Mouse (Mus musculus): ENCODE measurements at regions not wholly inside any gene's neighbourhood (a gene's known extent, or its start where the extent isn't known, plus 50 kb on each side); places are given as distances from the start of the nearest gene placed in this dataset.
"Not testable (repeated sequence)": the region's sequence is repeated elsewhere in the genome, so short reads cannot be mapped to it uniquely, and the experiment has no call there.

GRCm38 (mm10) chr6:84325384-84326114, 268.2 kb downstream of the Cyp26b1 start:
- no peak for ATAC-seq (replicated peaks; ENCODE audit: poor library complexity)

- no peak for ATAC-seq (replicated peaks; ENCODE audit: poor library complexity)
Observed at GRCm38 (mm10) chr6:84324185-84324584, 269.5 kb downstream of the Cyp26b1 start.

DNA sequence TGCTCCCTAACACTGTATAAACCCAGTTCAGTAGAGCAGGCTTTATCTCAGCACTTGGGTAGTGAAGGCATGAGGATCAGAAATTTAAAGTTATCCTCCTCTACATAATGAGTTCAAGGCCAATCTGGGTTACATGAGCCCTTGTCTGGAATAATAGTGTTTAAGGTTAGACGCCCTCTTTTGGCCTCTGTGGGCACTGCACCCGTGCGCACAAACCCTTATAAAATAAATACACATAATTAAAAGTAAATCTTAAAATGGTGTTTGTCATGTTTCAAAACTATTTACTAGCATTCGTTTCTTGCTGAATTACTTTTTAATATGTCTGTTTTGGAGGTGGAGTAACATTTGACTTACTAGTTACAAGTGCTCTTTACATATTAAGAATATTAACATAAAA, 271.2 kb downstream of the Cyp26b1 start:
- ATAC-seq (replicated peaks; ENCODE audit: poor library complexity), result no peak

DNA sequence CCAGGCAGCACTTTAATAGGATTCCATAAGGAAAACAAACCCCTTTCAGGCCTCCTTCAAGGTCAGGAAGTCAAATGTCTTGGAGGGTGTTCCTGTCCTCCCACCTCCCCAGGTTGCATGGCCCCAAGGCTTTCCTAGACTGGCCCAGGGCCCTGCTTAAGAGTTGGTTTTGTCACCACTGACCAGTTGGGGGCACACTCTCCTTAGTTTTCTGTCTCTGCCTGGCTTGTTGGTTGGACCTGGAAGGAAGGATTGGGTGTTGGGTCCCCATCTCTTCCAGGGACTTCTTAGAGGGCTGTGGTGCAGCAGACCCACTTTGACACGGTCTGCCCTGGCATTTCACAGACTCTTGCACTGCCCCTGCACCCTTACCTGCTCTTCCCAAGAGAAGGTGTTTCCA, 273.1 kb downstream of the Cyp26b1 start:
- peak; percentile 53; the same call in 1 of the 2 replicates for ATAC-seq (replicated peaks; ENCODE audit: poor library complexity)

DNA sequence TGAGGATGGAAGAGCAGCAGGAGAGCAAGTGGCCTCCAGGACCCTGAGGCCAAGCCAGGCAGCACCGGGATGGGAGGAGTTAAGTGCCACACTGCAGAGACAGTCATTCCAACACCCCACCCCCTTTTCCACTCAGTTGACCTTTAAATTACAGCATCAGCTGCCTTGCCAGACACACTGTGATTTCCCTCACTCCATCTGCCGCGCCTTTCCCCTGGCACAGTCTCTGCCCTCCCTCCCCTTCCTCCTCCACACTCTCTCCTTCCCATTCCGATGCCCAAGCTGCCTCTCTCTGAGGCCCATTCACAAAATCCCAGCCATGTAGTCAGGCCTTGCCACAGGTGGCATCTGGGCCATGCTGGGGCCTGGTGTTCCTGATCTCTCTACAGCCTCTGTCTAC, 274.9 kb downstream of the Cyp26b1 start:
- ATAC-seq (replicated peaks; ENCODE audit: poor library complexity), result no peak

GRCm38 (mm10) chr6:84317026-84317425, 276.7 kb downstream of the Cyp26b1 start:
- ATAC-seq (replicated peaks; ENCODE audit: poor library complexity), result 0 out of 2 replicates have a peak, but pooled peaks have one; percentile 35

- peak; percentile 85 for ATAC-seq (replicated peaks; ENCODE audit: poor library complexity)
Observed at GRCm38 (mm10) chr6:84315175-84315912, 278.4 kb downstream of the Cyp26b1 start.

DNA sequence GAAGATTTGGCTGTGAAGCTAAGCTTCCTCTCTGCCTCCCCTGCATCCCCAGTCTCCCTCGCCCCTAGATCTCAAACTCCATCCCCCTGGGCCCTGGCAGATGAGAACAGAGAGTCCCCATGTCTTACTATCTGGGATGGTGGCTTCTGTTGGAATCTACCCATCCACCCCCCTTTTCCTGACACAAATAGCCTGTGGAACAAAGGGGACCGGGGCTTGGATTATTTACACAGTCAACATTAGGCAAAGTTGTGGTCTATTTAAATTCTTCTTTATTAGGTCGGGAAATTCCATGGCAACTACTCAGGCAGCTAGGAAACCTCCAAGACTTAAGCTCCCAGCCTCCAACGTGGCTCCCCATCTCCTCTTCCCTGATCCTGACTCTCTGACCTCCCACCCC, 279.9 kb downstream of the Cyp26b1 start:
- no peak for ATAC-seq (replicated peaks; ENCODE audit: poor library complexity)

DNA sequence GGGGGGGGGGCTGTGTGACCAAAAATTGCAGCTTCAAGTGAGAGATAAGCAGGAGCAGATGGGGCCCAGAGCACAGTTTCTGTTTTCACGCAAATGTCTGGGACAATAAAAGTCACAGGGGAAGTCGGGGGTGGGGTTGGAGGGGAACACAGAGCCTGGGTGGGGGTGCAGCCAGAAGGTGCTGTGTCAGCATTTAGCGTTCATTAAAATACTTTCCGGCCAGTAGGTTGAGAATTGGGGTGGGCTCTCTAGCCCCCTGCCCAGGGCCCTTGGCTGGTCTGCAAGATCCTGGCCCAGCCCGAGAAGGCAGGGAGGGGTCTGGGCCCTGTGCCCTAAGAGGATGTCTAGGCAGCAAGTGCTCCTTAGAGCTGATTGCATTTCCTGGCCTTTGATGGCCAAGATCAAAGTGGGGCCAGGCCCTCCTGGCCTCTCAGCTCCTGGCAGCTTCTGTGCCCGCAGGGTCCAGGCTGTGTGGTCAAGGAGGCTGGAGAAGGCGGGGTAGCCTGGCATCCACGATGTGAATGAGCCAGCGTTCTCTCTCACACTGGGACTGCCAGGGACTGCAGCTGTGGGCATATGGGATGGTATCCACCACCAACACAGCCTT, 283.0 kb downstream of the Cyp26b1 start:
- no peak for ATAC-seq (replicated peaks; ENCODE audit: poor library complexity)

DNA sequence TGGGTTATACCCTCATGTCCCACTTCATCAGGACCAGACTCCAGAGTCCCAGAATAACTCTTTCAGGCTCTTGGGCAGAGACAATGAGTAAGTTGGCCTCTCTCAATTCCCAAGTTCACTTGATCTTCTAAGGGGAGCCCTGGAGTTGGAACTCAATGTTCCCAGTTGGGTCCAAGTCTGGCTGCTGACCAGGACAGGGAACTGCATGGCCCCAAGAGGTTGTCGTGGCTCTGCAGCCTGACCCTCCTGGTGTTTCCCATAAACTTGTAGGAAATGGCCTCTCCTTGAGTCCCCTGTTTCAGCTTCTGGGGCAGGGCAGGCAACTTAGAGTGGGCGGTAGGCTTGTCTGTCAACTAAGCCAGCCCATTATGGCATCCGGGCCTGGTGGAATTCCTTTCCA, 286.2 kb downstream of the Cyp26b1 start:
- no peak for ATAC-seq (replicated peaks; ENCODE audit: poor library complexity)

GRCm38 (mm10) chr6:84306585-84306984, 287.1 kb downstream of the Cyp26b1 start:
- no peak for ATAC-seq (replicated peaks; ENCODE audit: poor library complexity)

- no peak for ATAC-seq (replicated peaks; ENCODE audit: poor library complexity)
Observed at GRCm38 (mm10) chr6:84305093-84305492, 288.6 kb downstream of the Cyp26b1 start.

DNA sequence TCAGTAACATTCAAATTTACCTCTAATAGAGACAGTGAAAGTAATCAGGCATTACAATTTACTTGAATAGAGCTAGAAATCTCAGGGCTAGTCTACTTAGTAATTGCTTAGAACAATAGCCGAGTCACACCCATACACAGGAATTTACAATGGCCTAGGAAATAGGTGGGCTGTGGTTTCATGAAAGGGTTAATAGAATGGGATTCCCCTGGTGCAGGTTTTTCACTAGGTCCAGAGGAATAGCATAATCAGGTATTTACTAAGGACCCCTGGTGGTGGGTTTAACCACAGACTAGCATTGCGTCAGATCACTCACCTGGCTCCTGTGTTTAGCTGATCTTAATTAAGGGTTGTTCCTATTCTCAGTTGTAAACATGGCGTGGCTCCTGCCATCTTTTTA, 290.8 kb downstream of the Cyp26b1 start:
- not testable (repeated sequence) for ATAC-seq (replicated peaks; ENCODE audit: poor library complexity)

GRCm38 (mm10) chr6:84299936-84300335, 291.5 kb downstream of the Dysf start:
- no peak for ATAC-seq (replicated peaks; ENCODE audit: poor library complexity)

- no peak for ATAC-seq (replicated peaks; ENCODE audit: poor library complexity)
Observed at GRCm38 (mm10) chr6:84299146-84299545, 290.8 kb downstream of the Dysf start.

GRCm38 (mm10) chr6:84273907-84274306, 265.5 kb downstream of the Dysf start:
- not testable (repeated sequence) for ATAC-seq (replicated peaks; ENCODE audit: poor library complexity)

GRCm38 (mm10) chr6:84272520-84273311, 264.3 kb downstream of the Dysf start:
- no peak for ATAC-seq (replicated peaks; ENCODE audit: poor library complexity)

DNA sequence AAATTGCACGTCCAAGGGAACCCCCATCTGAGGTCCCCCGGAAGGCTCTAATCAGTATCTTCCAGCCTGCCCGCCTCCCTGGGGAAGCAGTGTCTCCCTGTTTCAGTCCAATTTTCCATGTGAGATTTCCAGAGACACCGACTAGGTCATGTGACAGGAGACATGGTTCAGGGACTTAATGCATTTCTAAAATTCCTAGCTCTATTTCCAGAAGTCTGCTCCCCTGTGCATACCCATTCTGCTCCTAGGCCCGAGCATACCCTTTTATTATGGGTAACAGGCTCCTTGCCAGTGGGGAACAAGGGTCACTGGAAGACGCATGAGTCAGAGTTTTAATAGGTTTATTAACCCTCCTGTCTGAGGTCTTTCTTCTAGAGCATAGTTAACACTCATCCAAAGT, 263.6 kb downstream of the Dysf start:
- no peak for ATAC-seq (replicated peaks; ENCODE audit: poor library complexity)

GRCm38 (mm10) chr6:84271441-84271840, 263.1 kb downstream of the Dysf start:
- ATAC-seq (replicated peaks; ENCODE audit: poor library complexity), result no peak

GRCm38 (mm10) chr6:84270518-84271165, 262.3 kb downstream of the Dysf start:
- no peak for ATAC-seq (replicated peaks; ENCODE audit: poor library complexity)

- ATAC-seq (replicated peaks; ENCODE audit: poor library complexity), result no peak
Observed at GRCm38 (mm10) chr6:84269478-84269877, 261.1 kb downstream of the Dysf start.

All from megakaryocyte progenitor cell, adult 5-6 weeks (primary cell).